Mouse (Mus musculus) left cerebral cortex, postnatal 14 days (tissue): ENCODE measurements around the gene Slc25a16. TPM values are rescaled to one million over a fixed set of nuclear protein-coding genes. Genes with fewer than 3 reads are reported as not detected.
A peak's percentile ranks its signal among the peaks of the same experiment; 100 is the strongest.
"Not testable (repeated sequence)": the region's sequence is repeated elsewhere in the genome, so short reads cannot be mapped to it uniquely, and the experiment has no call there.

Source experiments
- DNase-seq, 2 experiments: peaks; one replicate each; pipeline ENCODE4 v3.0.0; 2021 to 2022; ENCODE audit warnings: low spot score in 2 of 2, mixed read lengths in 1 of 2
- intact Hi-C: fragments of 180-260 bp; cut with DNase I; formaldehyde crosslinking; loops from one replicate; pipeline ENCODE4 v1.15.1; 2025
- total RNA-seq, 2 experiments: library from RNA; stranded (reverse); gene quantifications; 2 replicates each; pipeline ENCODE4 v1.2.3; 2021

The Slc25a16 gene
- total RNA-seq, 2 experiments from 2014 or later = 41.0 to 42.8 TPM

DNA sequence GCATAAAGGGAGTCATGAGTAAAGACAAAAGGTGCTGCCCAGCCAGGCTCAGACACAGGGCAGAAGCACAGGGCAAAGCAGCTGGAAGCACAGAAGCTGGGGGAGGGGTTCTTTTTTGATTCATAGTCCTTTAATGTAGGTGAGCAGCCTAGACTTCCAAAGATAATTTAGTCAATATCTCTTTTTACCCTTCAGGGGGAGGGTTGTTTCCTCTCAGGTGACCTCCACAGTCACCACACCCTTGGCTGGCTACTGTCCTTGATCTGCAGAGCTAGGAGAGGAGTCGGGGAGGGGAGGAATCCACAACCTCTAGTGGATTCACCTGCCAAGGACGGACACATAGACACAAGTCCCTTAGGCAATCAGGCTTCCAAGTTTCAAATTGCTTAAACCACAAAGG is 22.4 kb upstream of the Slc25a16 start:
- DNase-seq = no peak
- intact Hi-C loops = no loop called here

DNA sequence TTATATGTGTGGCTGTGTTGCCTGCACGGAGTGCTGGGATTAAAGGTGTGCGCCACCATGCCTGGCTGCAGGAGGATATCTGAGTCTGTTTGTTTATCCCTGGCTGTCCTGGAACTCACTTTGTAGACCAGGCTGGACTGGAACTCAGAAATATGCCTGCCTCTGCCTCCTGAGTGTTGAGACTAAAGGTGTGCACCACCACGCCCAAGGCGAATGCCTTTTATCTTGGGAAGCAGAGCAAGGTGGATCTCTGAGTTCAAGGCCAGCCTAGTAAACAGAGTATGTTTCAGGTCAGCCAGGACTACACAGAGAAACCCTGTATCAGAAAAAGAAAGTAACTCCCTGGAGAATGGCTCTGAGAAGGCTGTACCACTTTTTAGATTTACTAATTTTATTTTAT is 20.3 kb upstream of the Slc25a16 start:
- intact Hi-C loops = no loop called here
- DNase-seq = no peak

DNA sequence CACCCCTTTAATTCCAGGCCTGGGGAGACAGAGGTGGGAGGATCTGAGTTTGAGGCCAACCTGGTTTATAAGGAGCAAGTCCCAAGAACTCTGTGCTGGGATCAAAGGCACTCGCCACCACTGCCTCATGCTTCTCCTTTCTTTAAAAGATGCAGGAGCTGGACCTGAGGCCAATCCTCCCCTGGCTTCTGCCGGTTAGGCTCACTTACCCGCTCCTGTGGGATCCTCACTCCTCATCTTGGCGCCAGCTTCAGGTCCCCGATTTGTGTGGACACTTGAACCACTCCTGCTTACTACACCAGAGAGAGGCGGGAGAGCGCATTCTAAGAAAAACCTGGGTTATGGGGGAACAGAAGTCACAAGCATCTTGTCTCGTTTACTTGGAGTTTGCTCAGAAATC is 18.6 kb upstream of the Slc25a16 start:
- intact Hi-C loops = no loop called here
- DNase-seq = no peak

DNA sequence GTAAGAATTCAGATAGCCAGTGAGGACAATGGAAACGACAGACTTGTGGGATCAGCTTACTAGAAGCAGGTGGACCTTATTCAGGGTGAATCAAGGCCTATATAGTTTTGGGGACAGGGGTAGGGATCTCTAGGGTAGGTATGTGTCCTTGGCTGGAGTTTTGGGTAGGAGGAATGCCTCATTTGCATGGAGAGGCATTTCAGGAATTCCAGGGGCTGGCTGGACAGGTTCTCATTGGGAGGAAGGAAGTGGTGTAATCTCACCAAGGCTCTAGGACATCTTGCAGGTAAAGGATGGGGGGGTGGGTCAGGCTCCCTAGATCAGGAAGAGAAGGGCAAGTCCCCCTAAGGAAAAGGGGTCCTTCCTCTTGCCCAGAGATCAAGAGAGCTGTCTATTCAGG is 17.6 kb upstream of the Slc25a16 start:
- intact Hi-C loops = no loop called here
- DNase-seq = no peak

DNA sequence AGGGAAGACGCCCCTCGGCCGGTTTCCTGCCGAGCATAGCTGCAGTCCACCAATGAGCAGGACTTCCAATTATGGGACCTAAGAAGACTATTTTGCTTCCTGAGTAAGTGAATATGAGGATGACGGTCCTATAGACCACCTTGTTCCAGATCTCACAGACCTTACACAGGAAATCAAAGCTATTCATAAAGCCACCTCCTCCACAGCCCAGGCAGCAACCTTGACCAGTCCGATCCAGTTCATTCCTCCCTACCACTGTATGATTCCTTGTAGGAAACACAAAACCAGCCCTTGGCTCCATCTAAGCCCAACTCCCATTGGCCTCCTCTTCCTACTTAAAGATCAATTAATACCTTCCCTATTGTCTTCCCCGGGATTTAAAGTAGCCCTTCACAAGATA is 14.1 kb upstream of the Slc25a16 start:
- intact Hi-C loops = no loop called here
- no peak for DNase-seq

DNA sequence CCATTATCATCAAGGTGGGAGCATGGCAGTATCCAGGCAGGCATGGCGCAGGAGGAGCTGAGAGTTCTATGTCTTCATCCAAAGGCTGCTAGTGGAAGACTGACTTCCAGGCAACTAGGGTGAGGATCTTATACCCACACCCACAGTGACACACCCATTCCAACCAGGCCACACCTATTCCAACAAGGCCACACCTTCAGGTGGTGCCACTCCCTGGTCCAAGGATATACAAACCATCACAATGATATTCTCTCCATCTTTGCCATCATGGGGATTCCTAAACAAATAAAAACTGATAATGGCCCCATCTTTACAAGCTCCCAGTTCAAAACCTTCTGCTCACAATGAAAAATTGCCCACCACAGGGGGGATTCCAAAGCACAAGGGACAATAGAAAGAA is 11.5 kb upstream of the Slc25a16 start, which contains the start of gene Tet1:
Tet1 (minus strand) TSS at position 101 of the 400 bp plus-strand sequence.
- DNase-seq, intact Hi-C loops: not testable (repeated sequence)

DNA sequence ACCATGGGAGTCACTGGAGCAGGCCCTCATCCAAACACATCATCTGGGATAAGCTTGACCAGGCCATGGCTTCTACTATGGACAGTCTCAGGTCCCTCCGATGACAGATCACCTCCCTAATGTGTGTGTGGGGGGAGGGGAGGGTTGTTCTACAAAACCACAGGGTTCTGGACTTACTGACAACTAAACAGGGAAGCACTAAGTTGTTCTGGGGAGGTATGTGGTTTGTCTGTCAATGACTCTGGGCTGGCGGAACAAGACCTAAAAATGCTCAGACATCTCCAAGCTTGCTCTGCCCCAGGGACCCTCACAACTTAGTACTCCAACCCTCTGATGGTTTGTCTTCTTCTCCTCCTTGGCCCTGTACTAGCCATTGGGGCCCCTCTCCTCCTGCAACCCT is 9.3 kb upstream of the Slc25a16 start:
- DNase-seq = no peak
- intact Hi-C loops = no loop called here

DNA sequence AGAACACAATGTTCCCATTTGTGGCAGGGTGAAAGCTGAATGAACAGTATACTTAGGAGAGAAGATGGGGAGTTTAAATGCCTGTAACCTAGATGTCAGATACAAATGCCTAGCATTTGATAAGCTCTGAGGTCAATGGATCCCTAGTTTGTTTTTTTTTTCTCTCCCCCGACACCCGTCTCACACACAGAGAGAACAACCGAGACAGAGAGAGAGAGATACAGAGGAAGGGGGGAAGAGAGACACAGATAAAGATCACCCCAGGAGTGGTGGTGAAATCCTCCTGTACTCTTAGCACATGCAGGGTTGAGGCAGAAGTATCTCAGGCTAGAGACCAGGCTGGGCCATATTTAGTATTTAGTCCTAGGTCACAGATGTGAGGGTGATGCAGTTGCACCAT is 1.4 kb upstream of the Slc25a16 start:
- no peak for DNase-seq
- intact Hi-C loops = no loop called here

DNA sequence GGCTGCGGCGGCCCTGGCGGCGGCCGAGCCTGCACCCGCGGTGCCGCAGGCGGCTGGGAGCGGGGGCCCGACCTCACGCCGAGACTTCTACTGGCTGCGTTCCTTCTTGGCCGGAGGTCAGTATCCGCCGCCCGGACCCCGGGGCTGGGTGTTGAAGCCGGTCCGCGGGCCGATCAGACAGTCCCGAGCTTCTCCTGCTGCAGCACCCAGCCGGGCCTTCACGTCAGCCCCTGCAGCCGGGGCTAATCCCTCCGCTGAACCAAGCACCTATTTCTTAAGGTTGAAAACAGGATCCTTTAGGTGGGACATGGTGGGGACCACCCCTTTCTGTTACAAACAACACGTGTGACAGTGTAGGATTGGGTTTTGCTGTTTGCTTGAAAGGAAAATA is 328 bp downstream of the Slc25a16 start:
- intact Hi-C loops = loop anchor here (5.0 kb wide), 1 partner anchor 62 kb away; the partner anchor contains the start of gene Rufy2
- no peak for DNase-seq

DNA sequence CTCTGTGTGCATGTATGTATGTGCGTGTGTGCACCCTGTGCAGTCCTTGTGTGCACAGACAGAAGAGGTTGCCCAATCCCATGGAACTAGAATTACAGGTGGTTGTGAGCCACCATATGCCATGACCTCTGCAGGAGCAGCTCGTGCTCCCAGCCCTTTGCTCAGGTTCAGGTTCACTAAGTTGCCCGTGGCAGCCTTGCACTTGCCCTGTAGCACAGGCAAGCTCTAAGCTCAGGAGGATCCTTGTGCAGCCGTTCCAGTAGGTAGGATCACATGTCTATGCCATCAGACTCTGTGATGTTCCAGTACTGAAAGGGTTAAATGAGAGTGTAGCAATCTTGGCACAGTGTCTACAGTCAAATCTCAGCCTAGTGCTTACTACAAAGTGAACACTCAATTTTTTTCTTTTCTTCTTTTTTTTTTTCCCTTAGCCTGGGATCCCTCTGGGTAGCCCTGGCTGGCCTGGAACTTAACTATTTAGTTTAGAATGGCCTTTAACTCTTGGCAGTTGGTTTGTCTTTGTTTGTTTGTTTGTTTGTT is 3.7 kb downstream of the Slc25a16 start:
- no peak for DNase-seq
- intact Hi-C loops = loop anchor here (5.0 kb wide), 1 partner anchor 58 kb away; the partner anchor contains the start of gene Rufy2

DNA sequence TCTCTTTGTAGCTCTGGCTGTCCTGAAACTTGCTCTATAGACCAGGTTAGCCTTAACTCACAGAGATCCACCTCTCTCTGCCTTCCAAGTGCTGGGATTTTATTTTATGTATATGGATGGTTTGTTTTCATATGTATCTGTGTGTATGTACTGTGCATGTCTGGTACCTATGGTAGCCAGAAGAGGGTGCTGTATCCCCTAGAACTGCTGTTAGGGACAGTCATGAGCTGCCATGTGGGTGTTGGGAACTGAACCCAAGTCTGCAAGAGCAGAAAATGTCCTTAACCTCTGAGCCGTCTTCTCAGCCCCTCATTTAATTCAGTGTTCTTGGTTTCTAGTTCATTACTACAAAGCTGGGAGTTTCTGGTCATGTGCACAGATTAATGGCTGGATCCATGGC is 11.9 kb downstream of the Slc25a16 start:
- intact Hi-C loops = no loop called here
- no peak for DNase-seq

DNA sequence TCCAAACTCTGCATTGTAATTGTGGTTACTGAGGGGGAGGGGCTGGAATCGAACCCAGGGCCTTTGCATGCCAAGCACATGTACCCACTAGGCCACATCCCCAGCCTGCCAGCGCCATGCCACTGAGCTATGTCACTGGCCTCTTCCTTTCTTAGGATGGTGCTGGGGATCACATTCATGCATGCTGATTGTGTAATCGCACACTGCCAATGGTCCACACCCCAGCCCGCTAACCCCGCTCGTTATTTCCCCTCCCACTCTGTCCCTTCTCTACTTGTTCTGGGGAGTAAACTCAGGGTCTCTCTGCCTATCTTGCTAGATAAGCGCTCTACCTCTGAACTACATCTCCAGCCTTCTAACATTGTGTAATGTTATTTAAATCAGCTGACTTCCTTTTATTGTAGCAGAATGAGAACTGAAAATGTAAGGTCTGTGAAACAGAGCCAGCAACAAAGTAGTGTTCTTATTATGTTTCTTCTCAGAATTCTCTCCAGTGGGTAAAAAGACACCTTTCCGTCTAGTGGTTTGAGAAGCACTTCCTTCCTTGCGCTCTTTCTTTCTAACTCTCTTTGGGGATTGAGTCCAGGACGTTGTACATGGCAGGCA is 24.6 kb downstream of the Slc25a16 start:
- DNase-seq = no peak
- intact Hi-C loops = no loop called here

DNA sequence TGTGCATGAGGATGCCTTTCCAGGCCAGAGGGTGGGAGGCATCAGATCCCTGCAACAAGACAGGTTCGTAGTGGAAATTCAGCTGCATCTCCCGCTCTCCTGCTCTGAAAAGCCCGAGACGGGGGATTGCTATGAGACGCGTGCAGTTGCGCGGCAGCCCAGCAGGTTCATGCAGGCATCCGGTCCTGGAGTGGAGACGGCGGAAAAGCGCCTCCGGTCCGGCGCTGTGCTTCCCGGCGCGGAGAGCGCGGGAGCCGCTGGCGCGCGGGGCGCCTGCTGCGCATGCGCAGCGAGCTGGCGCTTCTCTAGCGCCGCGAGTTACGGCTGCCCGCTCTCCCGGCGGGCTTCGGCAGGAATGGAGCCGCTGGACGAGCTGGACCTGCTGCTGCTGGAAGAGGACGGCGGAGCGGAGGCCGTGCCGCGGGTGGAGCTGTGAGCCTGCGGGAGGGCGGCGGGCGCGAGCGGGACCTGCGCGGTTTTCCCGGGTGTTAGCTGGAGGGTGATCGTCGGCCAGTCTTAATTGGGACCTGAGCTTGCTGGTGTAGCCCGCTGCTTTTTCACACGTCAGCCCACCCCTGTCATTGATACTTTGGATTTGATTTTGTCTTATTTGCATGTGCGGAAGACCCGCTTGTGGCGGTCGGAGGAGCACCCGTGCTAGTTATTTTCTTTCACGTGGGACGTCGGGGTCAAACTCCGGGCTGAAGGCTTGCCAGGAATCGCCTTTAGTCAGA is 26.5 kb downstream of the Slc25a16 start, which contains the start of gene Dna2:
Dna2 (plus strand) TSS at position 289 of the 734 bp plus-strand sequence.
- DNase-seq = peak; percentile 64 to 76
- intact Hi-C loops = no loop called here

DNA sequence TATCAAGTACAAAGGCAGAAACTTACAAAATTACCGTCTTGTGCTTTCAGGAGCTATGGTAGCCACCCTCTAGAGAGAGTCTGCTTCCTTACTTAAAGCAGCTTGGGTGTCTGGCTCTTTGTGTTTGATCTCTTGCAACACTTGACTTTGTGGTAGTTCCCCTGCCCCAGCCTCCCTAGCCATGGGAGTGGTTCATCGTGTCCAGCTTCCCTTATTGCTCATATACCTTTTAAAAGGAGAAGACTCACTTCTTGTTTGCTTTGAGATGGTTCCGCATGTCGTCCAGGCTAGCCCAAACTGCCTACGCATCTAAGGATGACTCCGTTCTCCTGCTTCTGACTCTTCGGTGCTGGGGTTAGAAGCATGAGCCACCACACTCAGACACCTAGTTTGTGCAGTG is 28.1 kb downstream of the Slc25a16 start:
- intact Hi-C loops = no loop called here
- no peak for DNase-seq

DNA sequence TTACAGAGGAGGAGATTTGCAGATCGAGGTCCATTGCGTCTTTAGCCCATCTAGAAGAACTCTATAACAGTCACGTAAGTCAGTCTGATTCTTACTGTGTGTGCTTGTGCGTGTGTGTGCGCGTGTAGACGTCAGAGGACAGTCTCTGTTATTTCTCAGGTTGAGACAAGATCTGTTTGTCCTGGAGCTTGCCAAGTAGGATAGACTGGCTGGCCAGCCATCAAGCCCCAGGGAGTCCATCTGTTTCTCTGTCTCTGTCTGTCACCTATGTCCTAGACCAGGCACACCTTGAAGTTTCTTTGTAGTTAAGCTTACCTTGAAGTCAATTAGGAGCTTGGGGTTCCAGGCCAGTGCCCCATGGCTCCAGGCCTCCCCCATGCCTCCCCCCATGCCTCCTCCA is 43.5 kb downstream of the Slc25a16 start:
- intact Hi-C loops = no loop called here

DNA sequence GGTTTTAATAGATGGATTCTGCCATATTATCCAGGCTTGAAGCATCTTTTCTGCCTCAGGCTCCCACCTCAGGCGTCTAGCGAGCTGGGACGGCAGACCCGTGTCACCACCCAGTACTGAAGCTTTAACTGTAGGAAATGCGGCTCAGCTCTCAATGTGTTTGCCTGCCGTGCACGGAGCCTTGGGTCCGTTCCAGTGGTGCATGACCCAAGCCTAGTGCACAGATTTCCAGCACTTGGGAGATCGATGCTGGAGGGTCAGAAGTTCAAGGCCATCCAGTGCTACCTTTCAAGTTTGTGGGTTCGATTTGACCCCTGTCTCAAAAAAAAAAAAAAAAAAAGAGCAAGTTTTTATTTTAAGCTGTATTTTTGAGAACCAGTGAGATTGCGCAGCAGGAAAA is 45.4 kb downstream of the Slc25a16 start:
- DNase-seq = no peak
- intact Hi-C loops = no loop called here

More for the DNA sequence above, 43.5 kb downstream of the Slc25a16 start:
- DNase-seq = no peak

DNA sequence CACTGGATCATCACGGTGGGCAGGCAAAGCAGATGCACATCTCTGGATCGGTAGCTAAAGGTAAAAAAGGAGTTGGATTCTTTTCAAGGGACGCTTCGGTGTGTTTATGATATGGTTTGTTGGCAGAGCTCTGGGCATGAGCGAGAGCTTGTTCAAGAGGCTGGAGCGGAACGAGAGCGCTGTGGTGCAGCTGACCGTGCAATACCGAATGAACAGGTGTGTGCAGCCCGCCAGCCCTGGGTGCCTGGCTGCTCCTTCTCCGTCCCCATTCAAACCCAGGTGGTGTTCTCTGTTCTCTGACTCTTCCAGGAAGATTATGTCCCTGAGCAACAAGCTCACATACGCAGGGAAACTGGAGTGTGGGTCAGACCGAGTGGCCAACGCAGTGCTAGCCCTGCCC is 45.9 kb downstream of the Slc25a16 start:
- intact Hi-C loops = no loop called here
- DNase-seq = no peak

DNA sequence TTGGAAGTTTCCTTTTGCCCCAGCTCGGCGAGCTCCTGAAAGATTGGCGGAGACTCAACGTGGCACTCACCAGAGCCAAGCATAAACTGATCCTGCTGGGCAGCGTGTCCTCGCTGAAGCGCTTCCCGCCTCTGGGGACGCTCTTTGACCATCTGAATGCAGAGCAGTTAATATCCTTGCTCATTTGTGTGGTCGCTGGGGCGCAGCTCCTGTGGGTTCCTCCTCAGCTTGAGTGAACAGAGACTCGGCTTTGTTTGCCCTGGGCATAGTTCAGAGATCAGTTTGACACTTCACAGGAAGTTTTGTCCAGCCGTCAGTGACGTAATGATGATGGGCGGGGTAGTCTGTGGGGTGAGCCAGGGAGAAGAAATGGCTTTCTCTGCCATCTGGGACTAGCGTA is 51.4 kb downstream of the Slc25a16 start:
- DNase-seq = no peak
- intact Hi-C loops = no loop called here

DNA sequence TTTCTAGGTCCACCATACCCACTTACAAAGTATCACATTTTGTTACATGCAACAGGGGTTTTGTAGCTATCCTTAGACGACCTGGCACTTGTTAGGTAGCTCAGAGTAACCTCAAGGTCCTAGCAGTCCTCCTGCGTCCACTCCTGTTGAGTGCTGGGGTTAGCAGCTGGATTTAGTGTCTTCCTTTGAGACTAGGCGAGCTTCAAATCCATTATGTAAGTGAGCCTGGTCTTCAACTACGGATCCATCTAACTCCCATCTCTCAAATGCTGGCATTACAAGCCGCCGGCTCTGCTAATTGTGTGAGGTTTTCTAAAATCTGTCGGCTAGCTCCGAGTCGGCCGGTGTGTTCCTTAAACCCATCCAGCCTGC is 59.2 kb downstream of the Slc25a16 start:
- DNase-seq = no peak
- intact Hi-C loops = loop anchor here (5.0 to 10.0 kb wide), 2 partner anchors 57 to 85 kb away; partner anchors contain the start of genes Pbld1 and Slc25a16

DNA sequence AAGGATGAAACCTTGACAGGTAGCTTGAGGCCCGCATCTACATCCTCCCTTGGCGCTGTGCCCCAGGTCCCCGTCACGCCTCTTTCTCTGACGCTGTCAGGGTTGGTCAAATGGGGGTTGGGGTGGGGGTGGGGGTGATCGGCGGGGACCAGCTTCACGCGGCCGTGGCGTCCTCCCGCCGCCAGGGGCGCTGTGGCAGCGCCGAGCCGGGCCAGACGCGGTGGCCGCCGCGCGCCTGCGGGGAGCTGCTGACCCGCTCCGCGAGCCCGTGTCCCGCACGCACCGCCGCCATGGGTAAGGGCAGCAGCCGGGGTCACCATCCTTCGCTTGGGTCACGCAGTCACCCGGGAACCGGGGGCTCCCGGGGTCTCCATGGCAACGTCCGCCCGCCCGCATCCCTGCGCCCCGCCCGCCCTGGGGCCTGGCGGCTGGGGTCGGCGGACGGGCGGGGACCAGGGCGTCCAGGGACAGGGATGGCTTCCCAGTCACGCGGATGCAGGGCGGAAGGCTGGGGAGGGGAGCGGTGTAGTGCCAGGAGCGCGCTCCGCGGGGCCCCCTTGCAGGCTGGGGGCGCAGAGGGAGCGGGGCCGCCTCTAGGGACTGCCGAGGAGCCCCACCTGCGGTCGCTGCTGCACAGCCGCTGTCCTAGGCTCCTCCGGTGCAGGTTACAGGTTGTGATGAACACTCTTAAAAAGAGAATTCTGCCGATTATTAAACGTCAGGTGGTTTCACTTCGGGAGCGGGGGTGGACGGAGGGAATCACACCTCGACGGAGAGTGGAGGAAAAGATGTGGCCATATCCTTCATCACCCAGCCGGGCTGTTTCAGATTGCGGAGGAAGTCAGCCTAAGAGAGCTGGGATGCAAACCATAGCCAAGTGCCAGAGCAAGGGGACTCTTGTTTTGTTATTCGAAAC is 59.9 kb downstream of the Slc25a16 start, which contains the start of gene Rufy2:
Rufy2 (plus strand) TSS at position 185 of the 916 bp plus-strand sequence.
- intact Hi-C loops = loop anchor here (5.0 to 10.0 kb wide), 2 partner anchors 58 to 85 kb away; partner anchors contain the start of genes Pbld1 and Slc25a16
- peak; percentile 90 to 94 for DNase-seq
